Mouse (Mus musculus): Measurements from ENCODE around the gene Gpr137. TPM values are rescaled to one million over a fixed set of nuclear protein-coding genes. Genes with fewer than 3 reads are reported as not detected.
"Not testable (repeated sequence)": the region's sequence is repeated elsewhere in the genome, so short reads cannot be mapped to it uniquely, and the experiment has no call there.

Gene Gpr137
- polyA plus RNA-seq, 1 experiment: 9.0 TPM

DNA sequence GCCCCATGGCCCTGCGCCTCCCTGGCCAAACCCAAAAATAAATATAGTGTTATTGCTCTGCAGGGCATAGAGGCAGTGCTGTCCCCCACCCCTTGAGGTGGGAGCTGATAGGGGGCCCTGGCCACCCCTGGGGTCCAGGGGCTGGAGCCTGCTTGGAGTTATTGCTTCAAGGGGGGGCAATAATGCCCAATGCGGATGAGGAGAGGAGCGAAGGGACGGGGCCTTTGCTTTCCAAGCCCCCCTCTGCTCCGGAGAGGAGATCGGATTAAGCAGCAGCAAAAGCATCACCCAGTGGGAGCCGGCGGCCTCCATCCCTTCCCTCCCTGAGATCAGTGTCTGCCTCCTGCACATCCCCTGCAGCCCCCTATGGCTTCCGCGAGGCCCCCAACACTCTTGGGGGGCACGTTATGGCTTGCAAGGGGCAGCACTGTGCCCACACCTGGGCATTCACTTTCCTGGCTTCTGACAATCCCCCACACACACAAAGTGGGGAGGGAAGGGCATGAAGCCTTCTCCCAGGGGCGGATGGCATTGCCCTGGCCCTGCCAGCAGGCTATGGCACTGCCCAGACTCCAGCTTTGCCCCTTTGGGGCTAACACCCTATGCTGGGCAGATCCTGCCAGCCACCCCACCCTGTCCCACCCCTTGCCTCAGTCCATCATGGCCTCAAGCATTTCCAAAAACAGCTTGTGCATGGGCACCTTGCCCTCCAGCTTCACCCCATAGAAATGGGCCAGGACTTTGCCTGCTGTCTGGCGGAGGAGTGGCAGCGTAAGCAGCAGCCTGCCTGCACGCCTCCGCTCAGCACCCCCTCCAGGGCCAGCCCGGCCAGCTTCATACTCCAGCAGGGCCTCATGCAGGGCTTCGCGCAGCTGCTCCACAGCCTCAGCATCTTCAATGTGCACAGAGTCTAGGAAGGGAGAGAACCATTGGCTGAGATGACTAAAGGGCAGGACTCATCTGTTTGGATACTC lies 30.9 kb downstream of the Gpr137 start:
- Histone ChIP-seq H3K27ac (ENCODE audit: insufficient read depth, low read length) (no peak overlapping the region), H3K27me3 (ENCODE audit: control insufficient read depth, insufficient read depth, low read length, poor library complexity, severe bottlenecking) (no peaks in the 10 kb centered on the region), H3K9ac (ENCODE audit: low read depth, poor library complexity, severe bottlenecking) (0 out of 2 replicates have a peak overlapping the region, but pooled peaks have one; percentile 28), H3K9me3 (replicated peaks; ENCODE audit: control insufficient read depth, insufficient read depth, low read length, poor library complexity, severe bottlenecking) (no peaks in the 10 kb centered on the region), H3K4me3 (ENCODE audit: low read depth, low read length) (no peak overlapping the region), H3K36me3 (ENCODE audit: control insufficient read depth, insufficient read depth, low read length, poor library complexity, severe bottlenecking) (peaks cover 13% of the 10 kb centered on the region; the same call in 1 of the 2 replicates), H3K4me1 (ENCODE audit: control insufficient read depth, insufficient read depth, low read length) (no peaks in the 10 kb centered on the region)
- no peak for TF ChIP-seq POLR2A (IDR thresholded peaks at IDR 0.05; ENCODE audit: insufficient read depth, low read length)
- no peak for TF ChIP-seq EP300 (IDR thresholded peaks at IDR 0.05; ENCODE audit: insufficient read depth, low read depth, low read length)
- no peak for TF ChIP-seq CTCF (IDR thresholded peaks at IDR 0.05; ENCODE audit: low read depth, low read length)

DNA sequence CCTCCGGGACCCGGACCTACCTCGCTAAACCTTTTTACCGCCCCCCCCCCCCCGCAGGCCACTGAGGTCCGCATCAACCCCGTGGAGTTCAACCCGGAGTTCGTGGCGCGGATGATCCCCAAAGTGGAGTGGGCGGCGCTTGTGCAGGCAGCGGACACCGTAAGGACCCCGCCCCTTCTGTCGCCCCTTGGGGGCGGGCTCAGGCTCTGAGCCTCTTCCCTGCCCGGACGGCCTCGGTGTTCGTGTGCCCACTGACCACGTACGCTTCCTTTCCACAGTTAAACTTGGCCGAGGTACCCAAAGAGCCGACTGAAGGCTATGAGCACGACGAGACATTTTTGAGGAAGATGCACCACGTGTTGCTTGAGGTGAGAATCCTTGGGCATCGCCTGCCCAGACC lies 32.0 kb downstream of the Gpr137 start:
- H3K27me3 ChIP-seq (ENCODE audit: control insufficient read depth, insufficient read depth, low read length, poor library complexity, severe bottlenecking); H3K27ac ChIP-seq (ENCODE audit: insufficient read depth, low read length); H3K9me3 ChIP-seq (replicated peaks; ENCODE audit: control insufficient read depth, insufficient read depth, low read length, poor library complexity, severe bottlenecking); H3K4me1 ChIP-seq (ENCODE audit: control insufficient read depth, insufficient read depth, low read length): not testable (repeated sequence)
- peak overlapping the region; percentile 78 for H3K4me3 ChIP-seq (ENCODE audit: low read depth, low read length)
- H3K36me3 ChIP-seq (ENCODE audit: control insufficient read depth, insufficient read depth, low read length, poor library complexity, severe bottlenecking): peaks cover 15% of the 10 kb centered on the region; the same call in 1 of the 2 replicates
- peak overlapping the region; percentile 26 for H3K9ac ChIP-seq (ENCODE audit: low read depth, poor library complexity, severe bottlenecking)

DNA sequence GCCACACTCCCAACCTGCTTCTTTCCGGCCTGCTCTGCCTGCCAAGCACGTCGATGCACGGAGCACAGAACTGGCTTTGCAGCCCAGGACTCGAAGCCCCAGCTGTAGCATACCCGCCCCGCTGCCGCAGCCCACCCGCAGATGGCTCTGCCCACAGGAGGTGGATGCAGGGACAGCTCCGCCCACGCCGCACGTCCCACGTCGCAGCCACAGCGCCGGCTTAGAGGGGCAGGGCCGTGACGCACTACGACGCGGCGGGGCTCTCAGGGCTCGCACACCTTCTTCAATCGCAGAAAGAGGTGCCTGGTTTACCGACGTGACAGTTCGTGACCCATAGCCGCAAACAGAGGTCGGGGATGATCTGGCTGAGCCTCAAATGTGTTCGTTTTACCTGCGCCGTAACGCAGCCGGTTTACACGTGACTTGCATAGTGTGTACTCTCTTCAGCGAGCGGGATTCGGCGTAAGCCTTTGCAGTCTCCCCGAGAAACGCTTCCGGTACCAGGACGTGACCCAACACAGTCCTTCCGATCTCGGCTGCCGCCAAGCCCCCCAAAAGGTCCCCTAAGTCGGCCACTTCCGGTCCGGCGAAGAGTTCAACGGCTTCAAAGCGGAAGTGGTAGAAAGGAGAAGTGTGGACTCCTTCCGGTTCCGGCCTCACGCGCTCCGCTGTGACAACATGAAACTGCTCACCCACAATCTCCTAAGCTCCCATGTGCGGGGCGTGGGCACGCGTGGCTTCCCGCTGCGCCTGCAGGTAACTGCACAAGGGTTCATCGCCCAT lies 32.6 kb downstream of the Gpr137 start, which contains the start of the genes Trmt112 and Prdx5:
Gene Trmt112 (plus strand): TSS at position 192 of the 783 bp plus-strand sequence.
Gene Prdx5 (minus strand): TSS at position 600 of the 783 bp plus-strand sequence.
- peaks cover 15% of the 10 kb centered on the region; the same call in 1 of the 2 replicates for H3K36me3 ChIP-seq (ENCODE audit: control insufficient read depth, insufficient read depth, low read length, poor library complexity, severe bottlenecking)

DNA sequence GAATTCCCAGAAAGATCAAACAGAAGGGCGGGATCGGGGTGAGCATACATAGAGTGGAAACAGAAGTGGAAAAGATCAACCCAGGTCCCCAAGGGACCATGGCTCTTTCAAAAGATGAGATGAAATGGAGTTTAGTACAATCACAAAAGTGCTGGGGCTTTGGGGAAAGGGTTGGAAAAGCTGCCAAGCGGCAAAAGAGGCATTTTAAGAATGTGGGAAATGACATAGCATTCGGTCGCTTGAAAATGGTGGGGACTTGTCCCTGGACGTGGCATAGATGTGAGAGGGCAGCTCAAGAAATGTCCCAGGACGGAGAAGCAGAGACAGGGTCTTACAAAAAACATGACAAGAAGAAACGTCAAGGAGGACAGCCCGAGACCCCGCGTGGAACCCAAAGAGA lies 33.3 kb downstream of the Gpr137 start:
- Histone ChIP-seq H3K4me1 (ENCODE audit: control insufficient read depth, insufficient read depth, low read length) (no peaks in the 10 kb centered on the region), H3K27ac (ENCODE audit: insufficient read depth, low read length) (peak overlapping the region; percentile 74; the same call in 1 of the 2 replicates), H3K27me3 (ENCODE audit: control insufficient read depth, insufficient read depth, low read length, poor library complexity, severe bottlenecking) (no peaks in the 10 kb centered on the region), H3K9ac (ENCODE audit: low read depth, poor library complexity, severe bottlenecking) (peak overlapping the region; percentile 26), H3K9me3 (replicated peaks; ENCODE audit: control insufficient read depth, insufficient read depth, low read length, poor library complexity, severe bottlenecking) (no peaks in the 10 kb centered on the region), H3K36me3 (ENCODE audit: control insufficient read depth, insufficient read depth, low read length, poor library complexity, severe bottlenecking) (peaks cover 15% of the 10 kb centered on the region; the same call in 1 of the 2 replicates), H3K4me3 (ENCODE audit: low read depth, low read length) (peak overlapping the region; percentile 78)
- no peak for TF ChIP-seq CTCF (IDR thresholded peaks at IDR 0.05; ENCODE audit: low read depth, low read length)
- no peak for TF ChIP-seq EP300 (IDR thresholded peaks at IDR 0.05; ENCODE audit: insufficient read depth, low read depth, low read length)
- TF ChIP-seq POLR2A (IDR thresholded peaks at IDR 0.05; ENCODE audit: insufficient read depth, low read length): no peak

More for the DNA sequence above, 32.6 kb downstream of the Gpr137 start, which contains the start of the genes Trmt112 and Prdx5:
- H3K9ac ChIP-seq (ENCODE audit: low read depth, poor library complexity, severe bottlenecking): peak within 1 kb of the TSS; percentile 28
- peak within 1 kb of the TSS; percentile 74 for H3K27ac ChIP-seq (ENCODE audit: insufficient read depth, low read length)
- TF ChIP-seq CTCF (IDR thresholded peaks at IDR 0.05; ENCODE audit: low read depth, low read length): no peak
- peak; percentile 51 for TF ChIP-seq POLR2A (IDR thresholded peaks at IDR 0.05; ENCODE audit: insufficient read depth, low read length)
- H3K27me3 ChIP-seq (ENCODE audit: control insufficient read depth, insufficient read depth, low read length, poor library complexity, severe bottlenecking): no peaks in the 10 kb centered on the region
- H3K4me3 ChIP-seq (ENCODE audit: low read depth, low read length): peak within 1 kb of the TSS; percentile 78
- H3K4me1 ChIP-seq (ENCODE audit: control insufficient read depth, insufficient read depth, low read length): no peaks in the 10 kb centered on the region
- no peaks in the 10 kb centered on the region for H3K9me3 ChIP-seq (replicated peaks; ENCODE audit: control insufficient read depth, insufficient read depth, low read length, poor library complexity, severe bottlenecking)

DNA sequence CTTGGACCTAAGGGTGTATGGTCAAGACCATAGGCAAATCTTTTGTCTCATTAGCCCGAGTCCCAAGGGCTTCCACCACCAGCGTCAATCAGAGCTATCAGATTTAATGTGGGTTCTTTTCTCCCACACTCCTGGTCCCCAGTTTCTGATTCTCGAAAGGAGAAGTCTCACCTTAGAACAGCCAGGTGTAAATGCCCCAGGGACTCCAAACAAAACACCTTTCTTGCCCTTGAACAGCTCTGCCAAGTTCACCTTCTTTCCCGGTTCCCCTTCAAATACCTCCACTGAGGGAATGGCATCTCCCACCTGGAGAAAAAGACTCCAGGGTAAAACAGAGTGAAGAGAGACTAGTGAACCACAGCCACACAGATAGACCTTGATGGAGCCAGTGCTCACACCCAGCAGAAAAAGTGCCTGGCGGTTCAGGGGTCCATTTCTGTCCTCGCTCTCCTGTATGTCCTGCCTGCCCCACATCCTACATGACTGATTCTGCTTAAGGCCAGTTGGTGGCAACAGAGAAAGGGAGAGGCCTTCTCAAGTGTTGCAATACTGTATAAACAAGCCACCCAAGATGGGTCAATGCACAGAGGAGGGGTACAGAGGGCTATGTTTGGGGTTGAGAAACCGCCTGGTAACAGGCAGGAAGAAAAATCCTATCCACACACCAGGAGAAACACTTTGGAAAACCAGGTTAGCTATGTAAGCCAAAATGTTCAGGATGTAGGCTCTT lies 34.3 kb downstream of the Gpr137 start:
- H3K9ac ChIP-seq (ENCODE audit: low read depth, poor library complexity, severe bottlenecking): no peak overlapping the region
- H3K4me3 ChIP-seq (ENCODE audit: low read depth, low read length): no peak overlapping the region
- peaks cover 14% of the 10 kb centered on the region; the same call in 1 of the 2 replicates for H3K36me3 ChIP-seq (ENCODE audit: control insufficient read depth, insufficient read depth, low read length, poor library complexity, severe bottlenecking)
- H3K27me3 ChIP-seq (ENCODE audit: control insufficient read depth, insufficient read depth, low read length, poor library complexity, severe bottlenecking): no peaks in the 10 kb centered on the region
- no peaks in the 10 kb centered on the region for H3K9me3 ChIP-seq (replicated peaks; ENCODE audit: control insufficient read depth, insufficient read depth, low read length, poor library complexity, severe bottlenecking)
- H3K4me1 ChIP-seq (ENCODE audit: control insufficient read depth, insufficient read depth, low read length): no peaks in the 10 kb centered on the region
- TF ChIP-seq EP300 (IDR thresholded peaks at IDR 0.05; ENCODE audit: insufficient read depth, low read depth, low read length): no peak
- TF ChIP-seq CTCF (IDR thresholded peaks at IDR 0.05; ENCODE audit: low read depth, low read length): no peak
- no peak for TF ChIP-seq POLR2A (IDR thresholded peaks at IDR 0.05; ENCODE audit: insufficient read depth, low read length)
- H3K27ac ChIP-seq (ENCODE audit: insufficient read depth, low read length): no peak overlapping the region
